Mouse (Mus musculus) cerebellum, postnatal 4 days (tissue): ENCODE measurements at regions not wholly inside any gene's neighbourhood (a gene's known extent, or its start where the extent isn't known, plus 50 kb on each side); places are given as distances from the start of the nearest gene placed in this dataset.

Experiments
- DNase-seq, 2 experiments: peaks; one replicate each; pipeline ENCODE4 v3.0.0; 2022; ENCODE audit warnings: low spot score in 2 of 2, mixed read lengths in 1 of 2

DNA sequence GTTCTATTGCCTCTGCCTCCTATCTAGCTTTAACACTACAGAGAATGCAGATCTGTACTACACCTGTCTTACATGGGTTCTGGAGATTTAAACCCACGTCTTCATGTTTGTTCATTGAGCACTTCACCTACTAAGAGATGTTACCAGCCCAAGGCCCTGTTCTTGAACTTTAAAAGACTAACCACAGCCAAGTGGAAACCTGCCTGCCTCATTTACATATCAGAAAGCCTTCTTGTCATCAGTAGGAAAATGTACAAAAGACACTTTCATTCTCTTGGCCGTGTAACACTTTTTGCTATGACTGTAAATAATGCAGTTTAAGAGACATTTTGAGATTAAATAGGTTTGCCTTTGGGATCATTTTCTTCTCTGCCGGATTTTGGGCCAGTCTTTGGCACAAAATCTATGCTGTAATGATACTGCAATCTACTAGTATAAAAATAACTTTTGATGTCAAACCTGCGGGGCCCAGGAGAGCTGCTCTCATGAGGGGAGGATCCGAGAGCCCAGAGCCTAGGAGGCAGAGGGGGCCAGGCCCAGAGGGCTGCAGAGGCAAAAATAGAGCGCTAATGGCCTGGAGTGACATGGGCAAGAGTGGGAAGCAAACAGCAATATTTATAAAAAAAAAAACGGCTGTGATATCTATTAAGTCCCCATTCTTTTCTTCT lies 318.4 kb upstream of the Myo3a start:
- DNase-seq = no peak

DNA sequence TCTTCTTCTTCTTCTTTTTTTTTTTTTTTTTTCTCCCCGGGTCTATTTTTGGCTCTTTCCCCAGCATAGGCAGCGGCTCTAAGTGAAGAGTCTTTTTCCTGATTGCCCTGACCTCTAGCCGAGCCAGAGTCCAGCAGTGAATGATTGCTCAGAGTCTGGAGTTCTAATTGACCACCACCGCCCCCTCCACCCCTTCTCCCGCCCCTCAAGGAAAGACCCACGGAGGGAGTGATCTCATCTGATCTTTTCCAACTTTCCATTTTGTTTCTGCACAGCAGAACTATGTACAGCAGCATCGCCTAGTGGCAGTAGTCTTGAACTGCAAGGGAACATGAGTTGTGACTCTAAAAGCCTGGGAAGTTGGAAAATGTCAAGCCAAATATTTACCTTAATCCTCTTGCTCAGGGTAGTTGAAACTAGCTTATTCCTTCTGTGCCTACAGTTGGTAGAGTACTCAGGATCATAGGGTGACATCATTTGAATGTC lies 317.8 kb upstream of the Myo3a start:
- peak; percentile 73 to 82 for DNase-seq

DNA sequence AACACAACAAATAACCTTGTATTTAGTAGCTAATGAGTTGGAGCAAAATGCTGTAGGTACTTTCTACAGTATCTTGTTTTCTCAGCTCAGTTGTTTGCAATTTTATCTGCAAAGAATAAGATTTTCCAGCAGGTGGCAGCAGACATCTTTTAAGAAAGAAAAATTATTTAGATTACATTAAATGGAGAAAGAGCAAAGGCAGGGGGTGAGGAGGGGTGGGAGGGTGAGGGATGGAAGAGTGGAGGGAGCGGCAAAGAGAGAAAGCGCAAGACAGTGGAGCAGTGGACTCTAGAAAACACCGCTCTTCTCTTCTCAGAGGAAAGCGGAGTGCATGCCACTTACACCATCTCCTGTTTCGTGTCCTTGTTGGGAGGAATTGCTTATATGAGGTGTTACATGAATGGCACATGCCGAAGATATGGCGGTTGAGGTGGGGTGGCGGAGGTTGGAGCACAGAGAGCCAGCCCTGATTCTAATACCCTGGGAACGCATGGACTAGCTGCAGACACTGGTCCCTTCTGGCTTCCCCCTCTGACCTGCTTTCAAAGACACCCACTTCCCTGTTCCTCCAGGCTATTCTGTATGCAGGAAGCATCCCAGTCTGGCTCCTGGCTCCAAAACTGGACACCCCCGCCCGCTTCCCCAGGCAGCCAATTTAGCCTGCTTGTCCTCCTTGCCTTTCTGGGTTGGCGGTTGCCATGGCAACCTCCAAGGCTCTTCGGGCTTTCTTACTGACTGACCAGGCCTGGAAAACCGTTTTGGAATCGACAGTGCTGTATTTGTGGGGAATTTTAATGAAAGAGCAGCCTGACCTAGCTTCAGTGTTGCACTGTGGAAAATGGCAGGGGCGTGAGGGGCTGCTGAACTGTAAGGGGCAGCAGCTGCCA lies 309.3 kb upstream of the Myo3a start:
- peak; percentile 68 to 87 for DNase-seq

DNA sequence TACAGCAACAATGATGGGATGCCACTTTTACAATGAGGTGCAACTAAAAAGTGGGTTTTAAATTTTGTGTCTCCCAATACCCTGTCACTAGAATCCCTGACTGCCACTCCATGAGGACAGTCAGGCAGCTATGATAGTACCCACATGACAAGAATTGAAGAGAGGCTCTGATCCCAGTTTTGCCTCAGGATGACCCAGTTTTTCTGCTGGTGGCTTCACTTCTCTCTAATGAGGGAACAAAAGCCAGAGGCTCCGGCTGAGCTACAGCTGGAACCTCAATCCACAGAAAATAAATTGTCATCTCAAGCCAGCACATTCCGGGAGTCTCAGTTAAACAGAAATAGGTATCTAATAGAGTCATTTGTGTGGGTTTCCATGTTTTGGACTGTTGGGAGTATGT lies 308.2 kb upstream of the Myo3a start:
- peak in 1 of 2 experiments; percentile 10 for DNase-seq

DNA sequence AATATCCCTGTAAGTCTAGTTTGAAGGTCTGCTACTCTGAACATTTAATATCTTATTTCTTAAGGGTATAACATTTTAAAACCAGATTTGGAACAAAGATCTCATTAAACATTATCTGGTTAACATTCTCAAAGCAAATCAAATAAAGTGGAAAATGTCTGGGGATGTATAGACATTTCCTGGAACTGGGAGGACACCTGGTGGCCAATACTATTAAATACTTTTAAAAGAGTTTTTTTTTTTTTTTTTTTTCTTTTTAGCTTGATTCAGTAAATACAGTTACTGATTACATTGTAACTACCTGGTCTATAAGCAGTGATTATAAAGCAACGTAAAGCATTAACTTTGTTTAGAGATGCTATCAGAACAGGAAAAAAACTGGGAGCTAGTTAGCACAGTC lies 299.6 kb upstream of the Myo3a start:
- DNase-seq = no peak

DNA sequence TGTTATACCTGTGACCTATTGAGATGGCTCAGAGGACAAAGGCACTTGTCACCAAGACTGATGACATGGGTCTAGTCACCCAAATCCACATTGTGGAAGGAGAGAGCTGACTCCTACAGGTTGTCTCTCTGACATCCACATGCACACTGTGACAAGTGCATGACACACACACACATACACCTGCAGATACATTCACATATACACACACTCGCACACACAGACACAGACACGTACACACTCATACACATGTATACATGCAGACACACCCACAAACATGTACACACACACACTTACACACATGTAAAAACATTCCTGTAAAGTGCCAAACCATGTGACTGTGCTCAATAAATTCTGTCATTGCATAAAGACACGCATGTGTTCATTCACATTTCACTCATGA lies 287.3 kb upstream of the Myo3a start:
- DNase-seq = no peak

DNA sequence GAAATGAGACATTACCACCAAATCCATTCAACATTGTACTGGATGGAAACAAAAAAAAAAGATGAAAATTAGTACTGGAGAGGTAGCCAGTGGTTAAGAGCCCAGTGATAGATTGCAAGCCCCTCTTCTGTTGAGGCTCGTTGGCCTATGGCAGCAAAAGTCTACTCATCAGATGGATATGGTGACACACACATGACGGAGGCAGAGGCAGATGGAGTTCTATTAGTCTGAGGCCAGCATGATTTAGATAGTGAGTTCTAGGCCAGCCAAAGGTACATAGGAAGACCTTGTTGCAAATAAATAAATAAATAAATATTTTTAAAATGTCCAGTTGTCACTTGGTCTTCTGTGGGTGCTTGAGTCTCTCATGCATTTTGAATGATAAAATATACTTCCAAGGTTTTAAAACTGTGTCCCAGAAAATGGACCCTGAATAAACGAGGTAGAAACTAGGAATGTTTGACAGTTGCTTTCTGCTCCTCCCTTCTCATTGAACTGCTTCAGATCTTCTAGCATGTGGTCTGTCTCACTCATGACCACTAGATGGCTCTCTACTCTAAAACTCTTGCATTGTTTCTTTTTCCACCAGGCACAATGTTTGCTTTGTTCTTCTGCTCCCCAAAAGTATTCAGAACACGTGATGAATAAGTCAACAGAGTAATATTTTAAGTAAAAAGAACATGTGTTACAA lies 286.4 kb upstream of the Myo3a start:
- DNase-seq = no peak

DNA sequence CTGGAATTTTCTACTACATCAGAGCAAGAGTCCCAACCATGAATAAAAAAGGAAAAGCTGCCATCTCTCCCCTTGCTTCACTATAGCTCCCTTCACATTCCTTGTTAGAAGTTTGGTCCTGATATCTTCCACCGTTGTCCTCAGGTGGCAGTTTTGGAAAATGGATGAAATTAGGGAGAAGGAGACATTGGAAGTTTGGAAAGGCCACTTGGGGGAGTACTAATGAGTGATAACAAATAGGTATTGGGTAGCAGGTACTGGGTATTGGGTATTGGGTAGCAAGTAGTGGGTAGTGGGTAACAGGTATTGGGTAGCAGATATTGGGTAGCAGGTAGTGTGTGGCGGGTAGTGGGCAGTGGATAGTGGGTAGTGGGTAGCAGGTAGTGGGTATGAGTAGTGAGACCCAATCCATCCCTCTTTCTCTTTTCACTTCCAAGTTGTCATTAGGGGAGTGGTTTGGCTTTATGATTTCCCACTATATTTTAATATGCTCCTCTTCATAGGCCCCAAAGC lies 285.8 kb upstream of the Myo3a start:
- DNase-seq = no peak

DNA sequence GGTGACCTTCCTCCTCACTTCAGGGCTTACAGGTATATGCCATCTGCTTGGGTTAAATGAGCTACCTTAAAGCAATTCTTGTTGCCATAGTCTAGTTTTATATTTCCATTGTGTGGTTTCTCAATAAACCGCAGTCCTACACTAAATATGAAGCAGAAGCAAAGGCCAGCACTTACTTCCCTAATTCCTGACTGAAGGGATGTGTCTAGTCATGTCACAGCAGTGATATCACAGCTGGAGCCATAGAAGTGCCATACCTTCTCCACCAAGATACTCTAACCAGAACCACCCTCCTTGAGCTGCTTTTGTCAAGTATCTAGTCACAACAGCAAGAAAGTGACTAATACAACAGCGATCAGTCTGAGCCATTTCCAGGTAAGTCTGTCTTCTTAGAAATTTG lies 283.6 kb upstream of the Myo3a start:
- DNase-seq = no peak

DNA sequence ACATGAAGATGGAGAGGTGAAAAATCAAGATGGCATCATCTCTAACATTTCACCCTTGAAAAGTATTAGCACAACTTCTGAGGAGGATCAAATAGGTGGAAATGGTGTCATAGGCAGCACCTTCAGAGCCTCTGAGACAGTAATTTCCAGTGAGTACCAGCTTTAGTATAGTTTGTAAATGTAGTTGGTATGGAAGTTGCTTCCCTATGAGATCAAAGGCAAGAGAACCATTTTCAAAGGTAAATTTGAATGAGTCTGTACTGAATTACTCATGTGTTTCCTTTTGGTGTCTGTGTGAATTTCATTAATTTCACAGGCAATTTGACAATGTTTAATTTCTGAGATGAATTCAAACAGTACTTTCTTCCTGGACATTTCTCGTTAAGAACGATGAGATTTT lies 280.8 kb upstream of the Myo3a start:
- no peak for DNase-seq

DNA sequence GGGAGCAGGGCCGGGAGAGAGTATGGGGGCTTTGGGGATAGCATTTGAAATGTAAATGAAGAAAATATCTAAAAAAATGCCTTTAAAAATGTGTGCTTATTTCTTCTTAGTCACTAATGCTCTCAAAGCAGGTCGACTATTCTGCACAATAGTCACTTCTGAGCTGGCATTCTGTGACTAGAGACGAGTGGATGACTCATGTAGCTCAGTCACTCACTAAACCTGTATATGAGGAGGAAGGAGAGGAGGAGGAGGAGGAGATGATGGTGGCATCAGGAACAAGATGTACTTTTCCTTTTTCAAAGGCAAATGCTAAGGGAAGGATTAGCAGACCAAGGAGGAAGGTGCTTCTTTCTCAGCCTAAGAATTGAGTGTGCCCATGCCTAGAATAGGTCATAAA lies 276.0 kb upstream of the Myo3a start:
- no peak for DNase-seq

DNA sequence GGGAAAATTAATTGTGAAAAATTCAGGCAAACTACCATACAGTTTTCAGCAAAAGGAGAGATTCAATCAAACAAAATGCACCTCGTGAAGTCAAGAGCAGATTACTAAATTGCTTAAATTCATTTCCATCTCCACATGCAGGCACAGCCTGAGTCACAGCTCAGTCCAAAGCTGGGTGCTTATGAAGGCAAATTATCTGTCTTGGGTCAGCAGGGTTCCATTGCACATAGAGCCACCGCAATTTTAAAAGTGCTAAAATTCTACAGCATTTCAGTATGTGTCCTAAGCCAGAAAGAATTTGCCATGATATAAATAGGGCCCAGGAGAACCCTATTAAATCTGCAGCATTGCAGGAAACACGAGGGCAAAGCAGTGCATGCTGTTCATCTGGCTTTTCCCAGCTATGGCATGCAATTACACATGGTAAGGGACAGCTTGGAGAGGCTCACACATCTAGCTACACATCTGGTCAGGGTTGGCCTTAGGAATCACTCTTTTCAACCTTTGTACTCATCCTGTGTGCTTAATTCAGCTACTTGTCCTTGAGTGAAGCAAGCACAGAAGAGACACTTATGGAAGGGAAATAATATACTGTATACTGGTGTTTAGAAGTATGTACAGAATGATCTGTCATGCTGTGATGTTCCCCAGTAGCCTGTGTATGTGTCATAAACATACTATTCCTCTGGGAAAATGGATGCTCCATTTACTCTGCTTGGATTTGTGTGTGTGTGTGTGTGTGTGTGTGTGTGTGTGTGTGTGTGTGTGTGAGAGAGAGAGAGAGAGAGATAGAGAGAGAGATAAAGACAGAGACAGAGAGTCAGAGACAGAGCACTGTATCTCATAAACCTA lies 271.0 kb upstream of the Myo3a start:
- DNase-seq = no peak

DNA sequence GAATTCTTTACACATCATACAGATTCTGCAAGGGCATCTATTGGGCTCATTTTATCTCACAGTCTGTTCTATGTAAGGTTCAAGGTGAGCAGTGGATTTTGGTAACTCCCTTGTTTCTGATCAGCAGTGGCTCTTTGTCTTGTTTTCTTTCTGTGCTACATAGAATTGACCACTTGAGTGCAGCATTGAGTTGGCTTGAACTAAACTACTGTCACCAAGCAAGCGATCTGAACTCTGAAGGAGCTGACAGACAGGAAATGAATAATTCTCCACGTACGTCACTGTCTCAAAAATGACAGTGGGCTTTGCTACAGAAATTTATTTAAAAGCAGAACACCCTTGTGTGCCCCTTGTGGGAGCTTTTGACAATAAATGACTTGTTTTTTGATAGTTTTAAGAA lies 268.9 kb upstream of the Myo3a start:
- DNase-seq = peak in 1 of 2 experiments; percentile 40

DNA sequence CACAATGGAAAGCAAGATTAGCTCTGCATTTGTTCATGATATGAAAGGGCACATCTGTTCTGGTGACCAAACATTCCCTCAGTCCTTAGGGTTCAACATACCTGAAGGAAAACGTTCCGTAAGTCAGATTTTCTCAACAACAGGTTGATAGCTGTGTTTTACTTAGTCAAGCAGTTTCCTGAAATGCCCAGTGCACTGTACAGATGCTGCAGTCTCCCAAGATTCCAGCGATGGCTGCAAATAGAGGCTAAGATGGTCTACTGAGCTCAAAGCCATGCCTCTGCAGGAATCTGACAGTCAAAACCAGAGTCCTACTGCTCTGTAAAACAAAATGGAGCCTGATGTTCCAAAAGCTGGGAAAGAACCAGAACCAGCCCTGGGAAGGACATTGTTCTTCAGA lies 268.5 kb upstream of the Myo3a start:
- no peak for DNase-seq

DNA sequence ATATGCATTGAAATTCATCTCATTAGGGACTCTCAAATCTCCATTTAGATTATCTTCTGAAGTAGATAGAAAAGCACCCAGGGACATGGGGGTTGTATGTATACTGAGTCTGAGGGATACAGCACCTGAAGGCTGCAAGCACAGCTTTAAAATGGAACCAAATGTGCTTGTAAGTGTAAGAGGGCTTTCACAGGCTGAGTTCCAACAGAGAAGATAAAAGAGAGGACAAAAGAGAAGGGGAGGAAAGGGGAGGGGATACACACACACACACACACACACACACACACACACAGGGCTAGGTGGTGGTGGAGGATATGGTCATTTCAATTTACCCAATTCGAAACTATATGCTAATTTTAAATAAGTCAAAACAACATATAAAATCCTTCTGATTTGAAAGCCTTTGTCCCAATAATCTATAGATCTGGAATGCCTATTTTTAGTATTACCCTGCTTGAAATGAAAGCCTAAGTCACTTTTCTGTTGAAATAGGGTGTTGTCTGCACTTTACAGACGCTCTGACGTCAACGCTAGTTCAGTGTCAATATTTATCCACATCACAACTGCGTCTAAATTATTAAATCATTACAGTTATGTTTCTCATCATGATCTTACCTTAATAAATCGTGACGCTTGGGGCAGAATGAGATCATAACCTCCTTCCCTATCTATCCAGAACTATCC lies 263.8 kb upstream of the Myo3a start:
- DNase-seq = no peak

DNA sequence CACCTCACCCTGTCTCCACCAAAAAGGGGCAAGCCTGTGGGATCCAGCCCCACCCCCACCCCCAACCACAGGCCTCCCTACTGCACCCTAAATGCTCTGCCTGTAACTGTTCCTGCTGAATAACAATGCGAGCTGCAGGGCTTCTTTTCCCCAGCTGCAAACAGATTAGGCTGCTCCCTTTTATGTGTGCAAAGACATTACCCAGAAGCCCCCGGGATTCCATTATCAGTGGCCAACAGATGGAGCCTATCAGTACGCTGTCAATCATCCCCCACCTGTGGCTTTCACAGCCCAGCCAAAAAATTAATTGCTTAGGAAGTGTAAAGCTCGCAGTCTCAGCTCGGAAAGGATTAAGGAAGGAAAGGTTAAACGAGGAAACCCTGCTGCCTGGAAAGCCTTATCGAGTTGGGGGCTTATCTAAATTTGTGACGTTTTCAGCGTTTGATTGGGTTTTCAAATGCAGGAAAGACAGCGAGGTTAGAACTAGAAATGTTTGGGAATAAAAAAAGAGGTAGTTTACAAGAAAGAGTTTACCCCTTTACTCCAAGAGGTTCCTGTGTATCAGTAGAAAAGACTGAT lies 263.2 kb upstream of the Myo3a start:
- peak in 1 of 2 experiments; percentile 50 for DNase-seq

DNA sequence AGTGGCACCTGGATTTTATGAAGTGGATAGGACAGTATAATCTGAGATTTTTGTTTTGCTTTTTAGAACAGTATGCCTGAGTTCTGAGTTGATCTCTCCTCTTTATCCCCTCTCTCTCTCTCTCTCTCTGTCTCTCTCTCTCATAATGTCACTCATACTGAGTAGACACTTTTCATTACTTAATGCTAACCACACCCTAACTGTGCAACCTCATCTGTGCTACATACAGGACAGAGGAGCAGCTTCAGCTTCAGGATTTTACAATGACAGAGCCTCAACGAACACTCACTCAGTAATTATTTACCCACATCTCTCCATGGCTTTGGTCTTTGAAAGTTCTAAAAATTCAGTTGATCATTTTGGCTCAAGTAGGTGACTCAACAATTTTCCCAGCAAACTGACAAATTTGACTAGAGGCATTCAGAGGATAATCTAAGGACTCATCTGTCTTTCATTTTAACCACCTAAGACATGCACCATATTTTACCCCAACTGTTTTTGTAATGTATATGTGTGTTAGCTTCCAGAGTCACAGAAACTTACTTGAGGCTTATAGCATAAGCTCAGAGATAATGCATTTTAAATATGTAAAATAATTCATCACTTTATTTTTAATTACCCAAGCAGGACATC lies 256.4 kb upstream of the Myo3a start:
- DNase-seq = no peak

DNA sequence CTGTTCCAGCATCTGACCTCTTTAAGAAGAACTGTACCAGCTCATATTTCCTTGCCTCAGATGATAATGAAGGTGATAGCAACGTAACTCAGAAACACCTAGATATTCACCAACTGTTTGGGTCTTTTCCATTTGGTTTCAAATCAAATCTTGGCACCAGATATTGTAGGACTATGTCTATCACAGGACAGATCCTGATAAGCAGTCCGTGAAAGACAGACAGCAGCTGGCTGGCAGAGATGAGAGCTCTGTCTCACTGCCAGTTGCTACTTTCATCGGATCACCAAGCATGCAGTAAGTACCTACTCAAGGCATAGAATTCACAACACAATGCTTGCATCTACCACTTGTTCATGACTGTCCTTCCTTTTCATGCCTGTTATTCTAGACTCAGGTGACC lies 252.7 kb upstream of the Myo3a start:
- DNase-seq = no peak

DNA sequence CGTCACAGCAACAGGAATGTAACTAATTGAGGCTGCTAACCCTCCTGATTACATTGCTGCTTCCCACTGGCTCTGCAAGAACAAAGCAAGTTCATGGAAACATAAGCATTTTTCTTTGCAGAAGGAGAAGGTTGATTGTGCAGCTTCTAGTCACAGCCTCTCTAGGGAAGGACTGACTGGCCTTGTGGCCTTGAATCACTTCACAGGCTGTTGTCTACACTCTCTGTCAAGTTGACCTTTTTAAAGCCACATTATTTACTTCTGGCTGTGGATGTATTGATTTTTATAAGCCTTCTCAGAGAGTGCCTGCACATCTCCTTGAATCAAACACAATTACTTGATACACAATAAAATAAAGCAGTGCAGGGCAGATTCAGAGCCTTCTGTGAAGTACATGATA lies 251.8 kb upstream of the Myo3a start:
- no peak for DNase-seq

DNA sequence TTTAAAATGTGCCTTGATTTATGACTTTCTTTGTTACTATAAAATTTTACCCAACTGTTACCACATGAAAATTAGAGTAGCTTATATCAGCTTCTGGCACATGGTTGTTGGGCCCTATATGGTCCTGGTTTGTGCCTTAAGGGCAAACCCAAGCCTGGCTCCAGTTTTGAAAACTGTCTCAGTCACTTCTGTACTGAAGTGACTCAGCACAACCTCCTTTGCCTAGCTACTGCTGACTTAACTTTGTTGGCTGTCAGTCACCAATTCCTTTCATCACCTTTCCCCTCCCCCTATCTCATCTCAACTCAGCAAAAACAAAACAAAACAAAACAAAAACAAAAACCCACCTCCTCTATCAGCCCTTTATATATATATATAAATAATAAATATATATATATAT lies 251.0 kb upstream of the Myo3a start:
- no peak for DNase-seq
